Mouse (Mus musculus) adipose tissue, adult 10 weeks (tissue): ENCODE data around the gene Smcp. TPM values are rescaled to one million over a fixed set of nuclear protein-coding genes. Genes with fewer than 3 reads are reported as not detected.

Experiments used
- polyA plus RNA-seq: library from polyadenylated mRNA; stranded (reverse); fragments of 350-450 nt; fragmentation: Illumina TruSeq; extraction: RNeasy Lipid Tissue Mini Kit (QIAGEN cat#74804); gene quantifications from one replicate; pipeline ENCODE4 v1.2.3, GENCODE M21; 2014; ENCODE audit warnings: low read depth, low replicate concordance

The Smcp gene
- 191 TPM for polyA plus RNA-seq

DNA sequence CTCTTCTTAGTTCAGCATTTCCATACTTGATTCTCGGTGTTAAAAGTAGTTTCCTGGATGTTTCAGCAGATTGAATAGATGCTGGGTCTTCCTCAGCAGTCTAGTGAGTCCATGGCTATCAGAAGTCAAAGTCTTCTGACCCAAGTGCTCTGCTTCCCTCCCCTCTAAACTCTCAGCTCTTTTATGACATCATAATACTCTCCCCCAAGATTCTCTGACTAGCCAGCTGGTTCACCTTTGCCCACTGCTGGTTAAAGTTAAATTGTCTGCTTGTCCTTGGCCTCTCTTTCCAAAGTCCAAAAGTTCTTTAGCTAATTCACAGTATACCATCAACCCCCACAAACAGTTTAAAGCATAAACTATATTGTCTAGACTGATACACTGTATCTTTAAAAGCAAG, at the start of gene Smcp:
Smcp (minus strand) TSS at position 140 of the 400 bp plus-strand sequence.

DNA sequence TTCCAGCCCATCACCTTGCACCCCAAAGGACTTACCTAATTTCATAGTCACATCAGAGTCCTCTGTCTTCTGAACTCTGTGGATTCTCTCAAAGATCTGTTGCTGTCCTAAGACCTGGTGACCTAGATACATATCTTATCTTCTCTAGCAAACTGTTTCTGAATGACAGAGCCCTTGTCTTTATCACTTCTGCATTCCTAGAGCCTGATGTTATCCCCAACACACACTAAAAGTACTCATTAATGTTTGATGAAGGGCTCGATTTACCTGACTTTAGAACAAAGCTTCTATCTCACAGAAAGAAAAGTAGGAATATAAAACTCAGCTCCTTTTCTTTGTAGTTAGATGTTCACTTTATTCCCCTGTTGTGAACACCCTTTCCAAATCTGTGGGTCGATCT, 32.8 kb upstream of the Smcp start, which contains the start of gene Lce6a:
Lce6a (minus strand) TSS at position 101 of the 400 bp plus-strand sequence.

DNA sequence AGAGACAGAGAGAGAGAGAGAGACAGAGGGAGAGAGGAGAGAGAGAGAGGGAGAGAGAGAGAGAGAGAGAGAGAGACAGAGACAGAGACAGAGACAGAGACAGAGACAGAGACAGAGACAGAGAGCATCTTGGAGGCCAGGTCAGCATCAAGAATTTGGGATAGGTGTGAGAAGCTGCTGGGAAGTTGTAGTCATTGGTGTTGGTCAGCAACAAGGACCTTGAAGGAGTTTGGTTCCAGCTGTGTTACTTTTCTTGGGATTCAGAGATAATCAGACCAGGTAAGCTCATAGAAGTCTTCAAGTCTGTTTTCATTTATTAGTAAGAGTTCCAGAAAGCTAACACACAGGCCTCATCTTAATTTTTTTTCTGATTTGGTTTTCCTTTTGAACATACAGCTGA, 18.6 kb upstream of the Smcp start, which contains the start of gene 2210017I01Rik:
2210017I01Rik (minus strand) TSS at position 101 of the 400 bp plus-strand sequence.

DNA sequence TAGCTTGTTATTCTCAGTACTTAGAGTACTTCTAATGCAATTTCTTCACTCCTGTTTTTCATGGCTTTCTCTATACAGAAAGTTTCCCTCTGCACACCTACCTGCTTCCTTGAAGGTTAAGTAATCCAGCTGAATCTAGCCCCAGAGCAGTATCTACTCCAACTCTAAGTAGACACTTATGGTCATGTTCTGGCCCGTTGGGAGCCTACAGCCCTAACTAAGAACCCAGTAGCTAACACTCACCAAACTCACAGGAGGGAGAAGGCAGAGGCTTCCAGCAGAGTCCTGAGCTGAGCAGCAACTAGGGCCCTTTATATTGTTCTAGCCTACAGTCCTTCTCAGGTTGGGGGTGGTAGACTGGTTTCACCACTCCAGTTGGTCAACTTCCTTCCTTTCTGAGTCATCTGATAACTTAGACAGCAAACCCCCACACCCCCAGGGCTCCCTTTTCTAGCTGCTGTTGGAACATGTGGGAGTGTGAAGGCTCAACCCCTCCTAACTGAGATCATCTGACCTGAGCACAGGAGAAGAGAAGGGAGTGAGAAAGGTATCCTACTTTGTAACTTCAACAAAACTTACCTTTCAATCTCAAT, 15.3 kb downstream of the Smcp start, which contains the start of gene Ivl:
Ivl (minus strand) TSS at position 287 of the 593 bp plus-strand sequence.

DNA sequence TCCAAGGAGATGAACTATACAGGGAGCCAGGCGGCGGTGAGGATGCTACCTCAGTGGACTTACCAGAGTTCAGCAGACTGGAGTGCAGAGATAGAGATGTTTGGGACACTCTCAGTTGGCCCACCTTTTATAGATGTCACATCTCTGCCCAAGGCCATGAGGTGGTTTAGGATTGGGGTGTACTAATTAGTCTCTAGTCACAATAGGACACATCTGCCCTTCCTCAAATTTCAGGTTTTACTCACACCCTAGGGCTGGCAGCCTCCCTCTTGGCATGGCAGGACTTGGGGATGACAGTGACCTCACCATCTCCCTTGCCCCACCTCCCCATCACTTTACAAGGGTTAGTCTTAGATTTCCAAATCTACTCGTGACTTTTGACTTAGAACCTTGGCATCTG, 54.4 kb downstream of the Smcp start, which contains the start of gene 2310046K23Rik:
2310046K23Rik (minus strand) TSS at position 101 of the 400 bp plus-strand sequence.

Other genes with a start within 250 kb of the Smcp start
- not detected for gene Sprr2d, start 249.9 kb downstream of the Smcp start, polyA plus RNA-seq
- gene Sprr2e, start 236.9 kb downstream of the Smcp start, polyA plus RNA-seq: not detected
- not detected for gene Sprr2f, start 223.8 kb downstream of the Smcp start, polyA plus RNA-seq
- not detected for gene Sprr2h, start 203.3 kb downstream of the Smcp start, polyA plus RNA-seq
- gene Sprr2i, start 181.0 kb downstream of the Smcp start, polyA plus RNA-seq: not detected
- gene Sprr2j-ps, start 170.9 kb downstream of the Smcp start, polyA plus RNA-seq: not detected
- gene Gm9774, start 159.6 kb downstream of the Smcp start, polyA plus RNA-seq: 4.8 TPM
- not detected for gene Sprr2k, start 156.4 kb downstream of the Smcp start, polyA plus RNA-seq
- gene Sprr1b, start 150.2 kb downstream of the Smcp start, polyA plus RNA-seq: not detected
- not detected for gene Sprr3, start 130.3 kb downstream of the Smcp start, polyA plus RNA-seq
- not detected for gene Sprr1a, start 103.1 kb downstream of the Smcp start, polyA plus RNA-seq
- not detected for gene Sprr4, start 88.5 kb downstream of the Smcp start, polyA plus RNA-seq
- not detected for gene 2310046K23Rik, start 54.5 kb downstream of the Smcp start, polyA plus RNA-seq
- gene Ivl, start 15.3 kb downstream of the Smcp start, polyA plus RNA-seq: not detected
- gene 2210017I01Rik, start 18.5 kb upstream of the Smcp start, polyA plus RNA-seq: not detected
- gene Lce6a, start 32.7 kb upstream of the Smcp start, polyA plus RNA-seq: not detected
- not detected for gene Lce1a1, start 59.3 kb upstream of the Smcp start, polyA plus RNA-seq
- not detected for gene Lce1b, start 67.9 kb upstream of the Smcp start, polyA plus RNA-seq
- not detected for gene Lce1a2, start 81.3 kb upstream of the Smcp start, polyA plus RNA-seq
- gene Lce1c, start 90.2 kb upstream of the Smcp start, polyA plus RNA-seq: not detected
- not detected for gene Lce1d, start 98.2 kb upstream of the Smcp start, polyA plus RNA-seq
- gene Lce1e, start 120.1 kb upstream of the Smcp start, polyA plus RNA-seq: not detected
- gene Lce1f, start 131.4 kb upstream of the Smcp start, polyA plus RNA-seq: not detected
- not detected for gene Gm38119, start 150.1 kb upstream of the Smcp start, polyA plus RNA-seq
- not detected for gene Lce1g, start 163.3 kb upstream of the Smcp start, polyA plus RNA-seq
- not detected for gene Lce1h, start 176.1 kb upstream of the Smcp start, polyA plus RNA-seq
- not detected for gene Lce1i, start 189.9 kb upstream of the Smcp start, polyA plus RNA-seq
- gene Lce1j, start 201.5 kb upstream of the Smcp start, polyA plus RNA-seq: not detected
- gene Lce1k, start 218.9 kb upstream of the Smcp start, polyA plus RNA-seq: not detected
- not detected for gene Kprp, start 238.2 kb upstream of the Smcp start, polyA plus RNA-seq